Mouse (Mus musculus) bone marrow, adult 2 months (tissue): ENCODE results near the gene Lipa. TPM values are rescaled to one million over a fixed set of nuclear protein-coding genes. Genes with fewer than 3 reads are reported as not detected.

Experiments
- H3K27ac ChIP-seq: fragments of 200-500 bp; 2 replicates; pipeline ENCODE4 v1.5.1; 2012; ENCODE audit warnings: low read depth, mild to moderate bottlenecking, control low read depth, inconsistent platforms, low read length; ENCODE audit not compliant: control insufficient read depth, poor library complexity, insufficient read depth
- H3K4me1 ChIP-seq: fragments of 200-500 bp; 2 replicates; pipeline ENCODE4 v1.6.1; 2011; ENCODE audit warnings: low read length; ENCODE audit not compliant: control insufficient read depth, insufficient read depth
- H3K4me3 ChIP-seq: fragments of 200-500 bp; replicated peaks from 2 replicates; pipeline ENCODE3; 2011; ENCODE audit warnings: mild to moderate bottlenecking, low read depth, low read length, control low read depth; ENCODE audit not compliant: control insufficient read depth
- CTCF ChIP-seq: fragments of 200-500 bp; IDR thresholded peaks from 2 replicates; pipeline ENCODE4 v1.5.1; 2011; ENCODE audit warnings: low read length, control low read depth; ENCODE audit not compliant: control insufficient read depth, insufficient read depth
- POLR2A ChIP-seq: fragments of 200-500 bp; IDR thresholded peaks from 2 replicates; pipeline ENCODE4 v1.6.1; 2011; ENCODE audit warnings: low read depth, mild to moderate bottlenecking, control low read depth, low read length, borderline replicate concordance; ENCODE audit not compliant: control insufficient read depth
- WGBS: fragments of 180-500 bp; shearing (Covaris S2); methylation state at CpG from one replicate; pipeline ENCODE4 v1.1.7; 2018; 5-methylcytosine and 5-hydroxymethylcytosine counted together
- polyA plus RNA-seq: library from polyadenylated mRNA; stranded (reverse); fragments of >200 nt; gene quantifications from 2 replicates; pipeline ENCODE4 v1.2.4, GENCODE M21; 2011; ENCODE audit warnings: low replicate concordance; ENCODE audit not compliant: missing spikeins, insufficient read depth, insufficient read length

Lipa gene
- polyA plus RNA-seq, 1 experiment = 14.6 TPM

- WGBS = 83% methylated on average over 3 of the region's 3 CpGs
- TF ChIP-seq POLR2A (no peak), CTCF (no peak)
- H3K27ac ChIP-seq = no peak overlapping the region
These were observed 8.5 kb downstream of the Lipa start for GRCm38 (mm10) chr19:34518786-34519185.

GRCm38 (mm10) chr19:34517812-34518594, 9.3 kb downstream of the Lipa start:
- H3K27ac ChIP-seq = no peak overlapping the region
- 88% methylated on average over 13 of the region's 13 CpGs for WGBS
- peaks cover 6% of the 10 kb centered on the region; the same call in 1 of the 2 replicates for H3K4me1 ChIP-seq
- no peak overlapping the region for H3K4me3 ChIP-seq
- no peak for TF ChIP-seq POLR2A
- TF ChIP-seq CTCF = no peak

More at GRCm38 (mm10) chr19:34518786-34519185, 8.5 kb downstream of the Lipa start:
- H3K4me3 ChIP-seq = no peak overlapping the region
- peaks cover 6% of the 10 kb centered on the region; the same call in 1 of the 2 replicates for H3K4me1 ChIP-seq

- 65% methylated on average over 3 of the region's 3 CpGs for WGBS
- no peak overlapping the region for H3K27ac ChIP-seq
- H3K4me1 ChIP-seq = peaks cover 6% of the 10 kb centered on the region; the same call in 1 of the 2 replicates
- no peak overlapping the region for H3K4me3 ChIP-seq
- TF ChIP-seq POLR2A = no peak
These were observed 10.1 kb downstream of the Lipa start for GRCm38 (mm10) chr19:34517197-34517596.

GRCm38 (mm10) chr19:34516346-34516745, 10.9 kb downstream of the Lipa start:
- no peak overlapping the region for H3K4me3 ChIP-seq
- H3K4me1 ChIP-seq = peaks cover 3% of the 10 kb centered on the region; the same call in 1 of the 2 replicates
- 80% methylated on average over 2 of the region's 2 CpGs for WGBS
- H3K27ac ChIP-seq = no peak overlapping the region
- no peak for TF ChIP-seq POLR2A
- TF ChIP-seq CTCF = no peak

GRCm38 (mm10) chr19:34515681-34516080, 11.6 kb downstream of the Lipa start:
- no peak overlapping the region for H3K4me3 ChIP-seq
- TF ChIP-seq CTCF (no peak), POLR2A (no peak)
- WGBS = 7% methylated on average over 3 of the region's 3 CpGs
- H3K27ac ChIP-seq = no peak overlapping the region
- H3K4me1 ChIP-seq = peaks cover 2% of the 10 kb centered on the region; the same call in 1 of the 2 replicates

- TF ChIP-seq POLR2A (no peak), CTCF (no peak)
- Histone ChIP-seq H3K27ac (no peak overlapping the region), H3K4me1 (no peaks in the 10 kb centered on the region; the same call in 1 of the 2 replicates), H3K4me3 (no peak overlapping the region)
- WGBS = 72% methylated on average over 8 of the region's 8 CpGs
These were observed 15.7 kb downstream of the Lipa start for GRCm38 (mm10) chr19:34511528-34511927.

GRCm38 (mm10) chr19:34510717-34511116, 16.6 kb downstream of the Lipa start:
- WGBS = 67% methylated on average over 5 of the region's 5 CpGs
- Histone ChIP-seq H3K4me1 (no peaks in the 10 kb centered on the region; the same call in 1 of the 2 replicates), H3K27ac (no peak overlapping the region), H3K4me3 (no peak overlapping the region)
- TF ChIP-seq POLR2A = no peak
- TF ChIP-seq CTCF = no peak

- TF ChIP-seq CTCF (no peak), POLR2A (no peak)
- WGBS = 56% methylated on average over 12 of the region's 12 CpGs
- Histone ChIP-seq H3K4me3 (no peak overlapping the region), H3K27ac (no peak overlapping the region), H3K4me1 (no peaks in the 10 kb centered on the region; the same call in 1 of the 2 replicates)
These were observed 22.0 kb downstream of the Lipa start for GRCm38 (mm10) chr19:34505161-34505721.
